Mouse (Mus musculus) lung, adult 2 months (tissue): ENCODE data around the gene Hoxb5. TPM values are rescaled to one million over a fixed set of nuclear protein-coding genes. Genes with fewer than 3 reads are reported as not detected.

Source experiments
- DNase-seq: peaks from one replicate; pipeline ENCODE4 v3.0.0; 2022
- H3K4me1 ChIP-seq: fragments of 200-500 bp; 2 replicates; pipeline ENCODE4 v1.6.1; 2011; ENCODE audit warnings: low read length; ENCODE audit not compliant: control insufficient read depth, insufficient read depth
- H3K4me3 ChIP-seq: fragments of 200-500 bp; replicated peaks from 2 replicates; pipeline ENCODE3; 2011; ENCODE audit warnings: low read depth, mild to moderate bottlenecking, control low read depth, low read length; ENCODE audit errors: extremely low read depth
- CTCF ChIP-seq: fragments of 200-500 bp; IDR thresholded peaks from 2 replicates; pipeline ENCODE4 v1.5.1; 2011; ENCODE audit warnings: mild to moderate bottlenecking, low read length, control low read depth; ENCODE audit not compliant: insufficient read depth
- POLR2A ChIP-seq: fragments of 200-500 bp; IDR thresholded peaks from 2 replicates; pipeline ENCODE4 v1.6.1; 2011; ENCODE audit warnings: low read depth, mild to moderate bottlenecking, control low read depth, low read length, borderline replicate concordance; ENCODE audit errors: extremely low read depth
- WGBS: fragments of 180-500 bp; shearing (Covaris S2); methylation state at CpG from one replicate; pipeline ENCODE4 v1.1.7; 2018; 5-methylcytosine and 5-hydroxymethylcytosine counted together
- polyA plus RNA-seq: library from polyadenylated mRNA; depleted of rRNA; stranded (reverse); fragments of >200 nt; gene quantifications from 2 replicates; pipeline ENCODE4 v1.2.3, GENCODE M21; 2012

The Hoxb5 gene
- polyA plus RNA-seq, 1 experiment = 12.1 TPM

- 54% methylated on average over 10 of the region's 10 CpGs for WGBS
- no peak overlapping the region for H3K4me3 ChIP-seq
- TF ChIP-seq POLR2A (no peak), CTCF (no peak)
- no peak for DNase-seq
- H3K4me1 ChIP-seq = peaks cover 3% of the 10 kb centered on the region; the same call in 1 of the 2 replicates
Measured at GRCm38 (mm10) chr11:96301064-96301431, 2.1 kb upstream of the Hoxb5 start.

GRCm38 (mm10) chr11:96301837-96302236 lies 1.3 kb upstream of the Hoxb5 start:
- WGBS = 35% methylated on average over 15 of the region's 15 CpGs
- no peak for TF ChIP-seq POLR2A
- TF ChIP-seq CTCF = no peak
- no peak overlapping the region for H3K4me3 ChIP-seq
- peaks cover 3% of the 10 kb centered on the region; the same call in 1 of the 2 replicates for H3K4me1 ChIP-seq
- no peak for DNase-seq

DNA sequence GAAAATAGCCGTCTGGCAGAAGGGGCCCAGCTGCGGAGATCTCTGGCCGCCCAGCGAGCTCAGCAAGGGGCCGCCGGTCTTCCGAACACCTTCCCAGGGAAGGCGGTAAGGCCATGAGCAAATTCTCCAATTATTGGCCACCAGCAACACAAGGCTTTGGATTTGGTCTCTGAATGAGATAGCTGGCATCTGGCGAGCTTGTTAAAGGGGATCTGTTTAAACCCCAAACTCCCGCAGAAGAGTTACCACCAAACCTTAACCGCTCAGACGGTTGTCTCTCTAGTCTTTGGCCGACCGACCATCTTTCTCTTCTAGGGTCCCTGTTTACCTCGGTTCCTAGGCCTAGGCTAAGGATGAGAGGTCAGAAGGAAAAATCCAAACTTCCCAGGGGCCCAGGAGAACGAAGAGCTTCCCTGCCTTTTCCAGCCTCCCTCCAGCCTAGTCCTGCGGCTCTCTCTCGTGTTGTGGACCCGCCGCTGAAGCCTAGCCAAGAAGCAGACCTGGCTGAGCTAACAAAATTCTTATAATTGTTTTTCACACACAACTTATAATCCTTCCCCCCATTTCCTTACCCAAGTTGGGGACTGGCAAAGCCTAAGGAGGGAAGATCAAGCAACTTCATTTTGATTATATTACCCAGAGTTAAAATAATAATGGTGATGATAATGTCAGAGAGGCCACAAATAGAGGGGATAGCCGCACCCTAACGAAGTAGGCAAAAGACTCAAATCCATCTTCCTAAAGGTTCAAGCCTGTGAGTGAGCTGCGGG lies 570 bp upstream of the Hoxb5 start:
- WGBS = 43% methylated on average over 23 of the region's 23 CpGs
- TF ChIP-seq CTCF (no peak), POLR2A (no peak)
- DNase-seq = no peak
- Histone ChIP-seq H3K4me1 (peaks cover 3% of the 10 kb centered on the region; the same call in 1 of the 2 replicates), H3K4me3 (no peak overlapping the region)

DNA sequence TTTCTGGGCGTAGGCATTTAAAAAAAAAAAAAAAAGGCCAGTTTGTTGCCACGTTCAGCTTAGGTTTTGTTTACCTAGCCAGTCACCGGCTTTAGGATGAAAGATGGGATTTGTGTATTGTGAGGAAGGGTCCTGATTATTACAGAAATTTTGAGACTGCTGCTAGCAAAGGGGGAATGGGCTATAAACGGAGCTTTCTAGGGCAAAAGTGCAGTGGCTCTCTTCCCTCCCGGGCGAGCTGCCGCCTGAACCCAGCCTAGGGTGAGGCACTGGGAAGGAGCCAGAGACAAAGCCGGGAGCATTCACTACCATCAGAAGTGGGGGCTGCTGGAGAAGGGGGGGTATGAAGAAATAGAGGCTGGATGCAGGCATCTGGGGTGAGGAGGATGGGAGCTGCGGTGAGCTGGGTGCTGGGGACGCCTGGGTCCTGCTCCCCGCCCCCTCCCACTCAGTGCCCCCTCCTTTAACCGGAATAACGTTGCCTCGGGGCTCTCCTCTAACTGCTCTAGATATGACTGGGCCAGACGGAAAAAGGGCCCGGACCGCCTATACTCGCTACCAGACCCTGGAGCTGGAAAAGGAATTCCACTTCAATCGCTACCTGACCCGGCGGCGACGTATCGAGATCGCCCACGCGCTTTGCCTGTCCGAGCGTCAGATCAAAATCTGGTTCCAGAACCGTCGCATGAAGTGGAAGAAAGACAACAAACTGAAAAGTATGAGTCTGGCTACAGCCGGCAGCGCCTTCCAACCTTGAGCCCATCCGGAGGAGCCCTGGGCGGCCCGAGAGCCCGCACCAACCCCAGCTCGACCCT lies 1.5 kb downstream of the Hoxb5 start:
- no peak for DNase-seq
- WGBS = 12% methylated on average over 38 of the region's 38 CpGs
- TF ChIP-seq CTCF (no peak), POLR2A (peak; percentile 41; the same call in 1 of the 2 replicates)
- peak overlapping the region; percentile 75 for H3K4me3 ChIP-seq
- peaks cover 10% of the 10 kb centered on the region for H3K4me1 ChIP-seq

DNA sequence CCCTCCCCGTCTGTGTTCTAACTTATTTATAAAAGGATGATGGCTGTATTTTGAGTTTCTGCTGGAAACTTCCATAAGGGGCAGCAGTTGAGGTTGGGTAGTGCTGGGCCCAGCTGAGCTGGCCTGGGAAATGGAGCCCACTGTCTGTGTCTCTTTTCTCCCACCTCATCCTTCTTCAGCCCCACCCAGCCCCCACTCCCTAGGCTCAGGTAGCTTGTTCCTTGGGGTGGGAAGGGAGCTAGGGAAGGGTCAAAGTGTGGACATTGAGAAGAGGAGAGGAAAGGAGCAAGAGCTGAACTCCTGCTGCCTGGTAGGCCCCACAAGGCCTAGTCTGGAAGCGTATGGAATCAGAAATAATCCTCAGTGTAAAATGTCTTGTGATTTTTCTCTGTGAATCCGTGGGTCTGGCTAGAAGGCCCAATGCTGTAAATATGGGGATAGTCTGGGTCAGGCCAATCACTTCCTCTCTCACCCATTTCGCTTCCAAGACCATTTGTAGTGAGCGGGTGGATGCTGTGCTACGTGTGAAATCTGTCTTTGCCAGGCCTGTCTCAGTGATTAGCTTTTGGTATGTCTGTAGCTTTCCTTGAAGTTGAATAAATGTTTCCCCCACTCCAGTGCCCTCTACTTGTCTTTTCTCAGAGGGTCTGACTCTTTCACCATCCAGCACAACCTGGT lies 2.5 kb downstream of the Hoxb5 start:
- no peak overlapping the region for H3K4me3 ChIP-seq
- H3K4me1 ChIP-seq = peaks cover 10% of the 10 kb centered on the region
- no peak for DNase-seq
- 69% methylated on average over 6 of the region's 6 CpGs for WGBS
- TF ChIP-seq CTCF = no peak
- TF ChIP-seq POLR2A = no peak

GRCm38 (mm10) chr11:96306183-96306907 lies 3.2 kb downstream of the Hoxb5 start:
- TF ChIP-seq POLR2A = no peak
- no peak for TF ChIP-seq CTCF
- DNase-seq = no peak
- H3K4me1 ChIP-seq = peaks cover 13% of the 10 kb centered on the region
- 62% methylated on average over 7 of the region's 7 CpGs for whole genome bisulfite sequencing
- H3K4me3 ChIP-seq = no peak overlapping the region

DNA sequence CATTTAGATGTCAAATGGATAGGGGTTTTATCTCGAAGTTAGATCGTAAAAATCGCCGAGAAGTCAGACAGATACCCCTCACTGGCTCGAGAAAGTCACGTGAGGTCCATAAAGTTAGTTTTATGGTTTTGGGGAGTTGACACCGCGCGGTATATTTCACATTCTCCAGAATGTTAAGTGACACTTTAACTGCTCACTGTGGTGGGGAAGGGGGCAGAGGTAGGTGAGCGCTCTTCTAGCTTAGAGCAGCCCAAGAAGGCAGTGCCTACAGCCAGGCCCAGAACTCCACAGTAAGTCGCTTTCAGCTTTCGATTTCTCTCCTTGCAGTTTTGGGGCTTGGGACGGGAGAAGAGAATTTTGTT lies 3.8 kb downstream of the Hoxb5 start:
- H3K4me1 ChIP-seq = peaks cover 15% of the 10 kb centered on the region
- H3K4me3 ChIP-seq = no peak overlapping the region
- 54% methylated on average over 13 of the region's 13 CpGs for WGBS
- TF ChIP-seq CTCF (no peak), POLR2A (no peak)
- DNase-seq = no peak

- no peak for DNase-seq
- Histone ChIP-seq H3K4me1 (peaks cover 18% of the 10 kb centered on the region), H3K4me3 (no peak overlapping the region)
- WGBS = 44% methylated on average over 4 of the region's 4 CpGs
- TF ChIP-seq POLR2A (no peak), CTCF (no peak)
Measured at GRCm38 (mm10) chr11:96308763-96309162, 5.6 kb downstream of the Hoxb5 start.

- TF ChIP-seq POLR2A (peak; percentile 71; the same call in 1 of the 2 replicates), CTCF (no peak)
- DNase-seq = no peak
- WGBS = 32% methylated on average over 4 of the region's 4 CpGs
- Histone ChIP-seq H3K4me1 (peaks cover 18% of the 10 kb centered on the region), H3K4me3 (no peak overlapping the region)
Measured at GRCm38 (mm10) chr11:96309288-96309687, 6.2 kb downstream of the Hoxb5 start.
